Mouse (Mus musculus): ENCODE data around the gene Cacfd1. TPM values are rescaled to one million over a fixed set of nuclear protein-coding genes. Genes with fewer than 3 reads are reported as not detected.

Gene Cacfd1
- polyA plus RNA-seq, 1 experiment from 2014 or later, result 58.7 TPM

- ATAC-seq (no peak), DNase-seq (ENCODE audit: low spot score) (no peak)
- Histone ChIP-seq H3K27ac (ENCODE audit: low read depth, low read length) (no peak overlapping the region), H3K36me3 (ENCODE audit: control insufficient read depth, insufficient read depth, low read length) (no peaks in the 10 kb centered on the region), H3K4me2 (ENCODE audit: low read length) (no peak overlapping the region), H3K27me3 (replicated peaks; ENCODE audit: control insufficient read depth, insufficient read depth, low read length) (no peaks in the 10 kb centered on the region), H3K9ac (ENCODE audit: low read length) (no peak overlapping the region), H3K4me1 (ENCODE audit: control insufficient read depth, insufficient read depth, low read length) (no peaks in the 10 kb centered on the region), H3K4me3 (ENCODE audit: low read depth, low read length) (no peak overlapping the region), H3K9me3 (replicated peaks; ENCODE audit: control insufficient read depth, low read length) (no peaks in the 10 kb centered on the region)
- WGBS, result 76% methylated on average over 2 of the region's 2 CpGs
Observed at GRCm38 (mm10) chr2:27032361-27032760, 22.6 kb downstream of the Cacfd1 start.

- H3K4me3 ChIP-seq (ENCODE audit: low read depth, low read length), result no peak overlapping the region
- H3K4me1 ChIP-seq (ENCODE audit: control insufficient read depth, insufficient read depth, low read length), result no peaks in the 10 kb centered on the region
- H3K9me3 ChIP-seq (replicated peaks; ENCODE audit: control insufficient read depth, low read length), result no peaks in the 10 kb centered on the region
- DNase-seq (ENCODE audit: low spot score) (no peak), ATAC-seq (no peak)
- no peak overlapping the region for H3K27ac ChIP-seq (ENCODE audit: low read depth, low read length)
- H3K4me2 ChIP-seq (ENCODE audit: low read length), result no peak overlapping the region
- H3K9ac ChIP-seq (ENCODE audit: low read length), result no peak overlapping the region
- no peaks in the 10 kb centered on the region for H3K36me3 ChIP-seq (ENCODE audit: control insufficient read depth, insufficient read depth, low read length)
- no peaks in the 10 kb centered on the region for H3K27me3 ChIP-seq (replicated peaks; ENCODE audit: control insufficient read depth, insufficient read depth, low read length)
- WGBS, result 72% methylated on average over 3 of the region's 3 CpGs
Observed at GRCm38 (mm10) chr2:27036003-27036402, 26.3 kb downstream of the Cacfd1 start.

GRCm38 (mm10) chr2:27037008-27037407 lies 27.3 kb downstream of the Cacfd1 start:
- ATAC-seq, result no peak
- Histone ChIP-seq H3K4me3 (ENCODE audit: low read depth, low read length) (no peak overlapping the region), H3K4me2 (ENCODE audit: low read length) (no peak overlapping the region), H3K9ac (ENCODE audit: low read length) (no peak overlapping the region), H3K27ac (ENCODE audit: low read depth, low read length) (no peak overlapping the region), H3K27me3 (replicated peaks; ENCODE audit: control insufficient read depth, insufficient read depth, low read length) (no peaks in the 10 kb centered on the region), H3K9me3 (replicated peaks; ENCODE audit: control insufficient read depth, low read length) (no peaks in the 10 kb centered on the region), H3K36me3 (ENCODE audit: control insufficient read depth, insufficient read depth, low read length) (no peaks in the 10 kb centered on the region), H3K4me1 (ENCODE audit: control insufficient read depth, insufficient read depth, low read length) (no peaks in the 10 kb centered on the region)
- no peak for DNase-seq (ENCODE audit: low spot score)
- WGBS, result 60% methylated on average over 4 of the region's 4 CpGs

GRCm38 (mm10) chr2:27038596-27038995 lies 28.9 kb downstream of the Cacfd1 start:
- H3K36me3 ChIP-seq (ENCODE audit: control insufficient read depth, insufficient read depth, low read length), result no peaks in the 10 kb centered on the region
- no peaks in the 10 kb centered on the region for H3K9me3 ChIP-seq (replicated peaks; ENCODE audit: control insufficient read depth, low read length)
- H3K27ac ChIP-seq (ENCODE audit: low read depth, low read length), result no peak overlapping the region
- peak; percentile 61; the same call in 1 of the 2 replicates for ATAC-seq
- peak; percentile 91 for DNase-seq (ENCODE audit: low spot score)
- no peak overlapping the region for H3K4me2 ChIP-seq (ENCODE audit: low read length)
- no peaks in the 10 kb centered on the region for H3K27me3 ChIP-seq (replicated peaks; ENCODE audit: control insufficient read depth, insufficient read depth, low read length)
- WGBS, result 3% methylated on average over 3 of the region's 3 CpGs
- no peak overlapping the region for H3K4me3 ChIP-seq (ENCODE audit: low read depth, low read length)
- no peaks in the 10 kb centered on the region for H3K4me1 ChIP-seq (ENCODE audit: control insufficient read depth, insufficient read depth, low read length)
- H3K9ac ChIP-seq (ENCODE audit: low read length), result no peak overlapping the region

GRCm38 (mm10) chr2:27039286-27039685 lies 29.6 kb downstream of the Cacfd1 start:
- Histone ChIP-seq H3K36me3 (ENCODE audit: control insufficient read depth, insufficient read depth, low read length) (no peaks in the 10 kb centered on the region), H3K4me1 (ENCODE audit: control insufficient read depth, insufficient read depth, low read length) (no peaks in the 10 kb centered on the region), H3K9me3 (replicated peaks; ENCODE audit: control insufficient read depth, low read length) (no peaks in the 10 kb centered on the region), H3K27me3 (replicated peaks; ENCODE audit: control insufficient read depth, insufficient read depth, low read length) (no peaks in the 10 kb centered on the region), H3K9ac (ENCODE audit: low read length) (no peak overlapping the region), H3K4me2 (ENCODE audit: low read length) (no peak overlapping the region), H3K4me3 (ENCODE audit: low read depth, low read length) (no peak overlapping the region), H3K27ac (ENCODE audit: low read depth, low read length) (no peak overlapping the region)
- DNase-seq (ENCODE audit: low spot score), result no peak
- ATAC-seq, result peak; percentile 40; the same call in 1 of the 2 replicates
- WGBS, result 0% methylated on average over 1 of the region's 1 CpGs

GRCm38 (mm10) chr2:27042131-27042844 lies 32.6 kb downstream of the Cacfd1 start:
- Histone ChIP-seq H3K9ac (ENCODE audit: low read length) (no peak overlapping the region), H3K4me3 (ENCODE audit: low read depth, low read length) (no peak overlapping the region), H3K27ac (ENCODE audit: low read depth, low read length) (no peak overlapping the region), H3K4me2 (ENCODE audit: low read length) (no peak overlapping the region), H3K36me3 (ENCODE audit: control insufficient read depth, insufficient read depth, low read length) (no peaks in the 10 kb centered on the region), H3K27me3 (replicated peaks; ENCODE audit: control insufficient read depth, insufficient read depth, low read length) (no peaks in the 10 kb centered on the region), H3K4me1 (ENCODE audit: control insufficient read depth, insufficient read depth, low read length) (no peaks in the 10 kb centered on the region), H3K9me3 (replicated peaks; ENCODE audit: control insufficient read depth, low read length) (no peaks in the 10 kb centered on the region)
- ATAC-seq (no peak), DNase-seq (ENCODE audit: low spot score) (no peak)
- WGBS, result 75% methylated on average over 8 of the region's 8 CpGs

- H3K9me3 ChIP-seq (replicated peaks; ENCODE audit: control insufficient read depth, low read length), result no peaks in the 10 kb centered on the region
- no peaks in the 10 kb centered on the region for H3K36me3 ChIP-seq (ENCODE audit: control insufficient read depth, insufficient read depth, low read length)
- WGBS, result 24% methylated on average over 3 of the region's 3 CpGs
- no peak overlapping the region for H3K27ac ChIP-seq (ENCODE audit: low read depth, low read length)
- no peaks in the 10 kb centered on the region for H3K4me1 ChIP-seq (ENCODE audit: control insufficient read depth, insufficient read depth, low read length)
- H3K27me3 ChIP-seq (replicated peaks; ENCODE audit: control insufficient read depth, insufficient read depth, low read length), result no peaks in the 10 kb centered on the region
- no peak overlapping the region for H3K4me2 ChIP-seq (ENCODE audit: low read length)
- DNase-seq (ENCODE audit: low spot score), result peak; percentile 85
- H3K9ac ChIP-seq (ENCODE audit: low read length), result no peak overlapping the region
- no peak overlapping the region for H3K4me3 ChIP-seq (ENCODE audit: low read depth, low read length)
- peak; percentile 89 for ATAC-seq
Observed at GRCm38 (mm10) chr2:27043461-27043860, 33.7 kb downstream of the Cacfd1 start.

- H3K4me3 ChIP-seq (ENCODE audit: low read depth, low read length), result no peak overlapping the region
- H3K4me1 ChIP-seq (ENCODE audit: control insufficient read depth, insufficient read depth, low read length), result no peaks in the 10 kb centered on the region
- no peaks in the 10 kb centered on the region for H3K27me3 ChIP-seq (replicated peaks; ENCODE audit: control insufficient read depth, insufficient read depth, low read length)
- no peaks in the 10 kb centered on the region for H3K36me3 ChIP-seq (ENCODE audit: control insufficient read depth, insufficient read depth, low read length)
- no peak for ATAC-seq
- WGBS, result 89% methylated on average over 3 of the region's 4 CpGs
- no peak overlapping the region for H3K27ac ChIP-seq (ENCODE audit: low read depth, low read length)
- H3K9me3 ChIP-seq (replicated peaks; ENCODE audit: control insufficient read depth, low read length), result no peaks in the 10 kb centered on the region
- no peak overlapping the region for H3K9ac ChIP-seq (ENCODE audit: low read length)
- H3K4me2 ChIP-seq (ENCODE audit: low read length), result no peak overlapping the region
- no peak for DNase-seq (ENCODE audit: low spot score)
Observed at GRCm38 (mm10) chr2:27044166-27044565, 34.4 kb downstream of the Cacfd1 start.

- Histone ChIP-seq H3K36me3 (ENCODE audit: control insufficient read depth, insufficient read depth, low read length) (no peaks in the 10 kb centered on the region), H3K9me3 (replicated peaks; ENCODE audit: control insufficient read depth, low read length) (no peaks in the 10 kb centered on the region), H3K4me2 (ENCODE audit: low read length) (no peak overlapping the region), H3K27ac (ENCODE audit: low read depth, low read length) (no peak overlapping the region), H3K27me3 (replicated peaks; ENCODE audit: control insufficient read depth, insufficient read depth, low read length) (no peaks in the 10 kb centered on the region), H3K4me3 (ENCODE audit: low read depth, low read length) (no peak overlapping the region), H3K4me1 (ENCODE audit: control insufficient read depth, insufficient read depth, low read length) (no peaks in the 10 kb centered on the region), H3K9ac (ENCODE audit: low read length) (no peak overlapping the region)
- 87% methylated on average over 3 of the region's 3 CpGs for WGBS
- ATAC-seq, result no peak
- no peak for DNase-seq (ENCODE audit: low spot score)
Observed at GRCm38 (mm10) chr2:27044641-27045040, 34.9 kb downstream of the Cacfd1 start.

Data from forebrain, embryonic 14.5 days (tissue).